Mouse (Mus musculus) adrenal gland (tissue): ENCODE measurements at regions not wholly inside any gene's neighbourhood (a gene's known extent, or its start where the extent isn't known, plus 50 kb on each side); places are given as distances from the start of the nearest gene placed in this dataset.

ENCODE experiments used
- intact Hi-C: fragments of 180-260 bp; cut with DNase I; formaldehyde crosslinking; loops from one replicate; pipeline ENCODE4 v1.15.1; 2025

GRCm38 (mm10) chr10:71485063-71485762 lies 137.7 kb downstream of the Ipmk start:
- intact Hi-C loops = no loop called here

DNA sequence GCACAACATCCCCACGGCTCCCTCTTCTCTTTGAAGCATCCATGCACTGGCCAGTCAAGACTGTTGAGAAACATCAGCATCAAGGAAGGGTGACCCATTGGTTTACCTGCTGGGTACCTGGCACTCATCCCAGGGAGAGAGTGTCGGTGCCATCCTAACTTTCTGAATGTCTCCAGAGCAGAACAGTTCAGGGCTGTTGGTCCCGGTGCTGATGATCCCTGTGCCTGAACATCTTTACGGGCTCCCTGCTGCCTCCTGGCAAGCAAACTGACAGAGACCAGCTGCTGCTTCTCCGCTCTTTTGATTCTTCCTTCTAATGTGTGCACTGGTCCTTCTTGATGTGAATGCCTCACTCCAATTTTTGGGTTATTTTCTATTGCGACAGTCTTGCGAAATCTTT lies 142.2 kb downstream of the Ipmk start:
- intact Hi-C loops = no loop called here

DNA sequence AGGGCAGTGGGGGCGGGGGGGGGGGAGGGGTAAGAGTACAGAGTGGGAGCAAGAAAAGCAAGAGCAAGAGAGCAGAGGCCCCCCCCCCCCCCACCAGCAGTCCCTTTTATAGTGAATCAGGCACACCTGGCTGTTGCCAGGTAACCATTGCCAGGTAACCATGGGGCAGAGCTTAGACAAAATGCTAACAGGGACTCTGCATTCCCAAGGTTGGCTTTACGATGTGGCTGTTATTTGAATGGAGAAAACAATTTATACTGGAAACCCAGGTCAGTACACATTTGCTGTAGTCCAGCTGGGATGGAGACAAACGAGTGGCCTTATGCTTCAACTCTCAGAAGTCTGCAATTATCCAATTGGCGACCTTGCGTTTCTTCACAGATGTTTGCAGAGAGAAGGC lies 154.5 kb downstream of the Ipmk start:
- intact Hi-C loops = no loop called here

GRCm38 (mm10) chr10:71504219-71504618 lies 156.7 kb downstream of the Ipmk start:
- intact Hi-C loops = no loop called here

DNA sequence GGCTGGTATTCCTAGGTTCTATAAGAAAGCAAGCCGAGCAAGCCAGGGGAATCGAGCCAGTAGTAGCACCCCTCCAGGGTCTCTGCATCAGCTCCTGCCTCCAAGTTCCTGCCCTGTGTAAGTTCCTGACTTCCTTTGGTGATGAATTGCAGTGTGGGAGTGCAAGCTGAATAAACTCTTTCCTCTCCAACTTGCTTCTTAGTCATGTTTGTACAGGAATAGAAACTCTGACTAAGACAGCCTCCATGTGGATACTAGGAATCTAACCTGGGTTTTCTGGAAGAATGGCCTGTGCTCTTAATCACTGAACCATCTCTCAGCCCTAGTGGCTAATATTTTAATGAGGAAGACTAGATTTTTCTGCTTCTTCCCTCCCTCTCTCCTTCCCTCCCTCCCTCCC lies 177.7 kb downstream of the Ipmk start:
- intact Hi-C loops = no loop called here

- intact Hi-C loops = no loop called here
Measured at GRCm38 (mm10) chr10:71533759-71534158, 186.2 kb downstream of the Ipmk start.

- intact Hi-C loops = no loop called here
Measured at GRCm38 (mm10) chr10:71545489-71545888, 197.9 kb downstream of the Ipmk start.

- intact Hi-C loops = no loop called here
Measured at GRCm38 (mm10) chr10:71546507-71546906, 198.9 kb downstream of the Ipmk start.

GRCm38 (mm10) chr10:71583716-71584115 lies 236.2 kb downstream of the Ipmk start:
- intact Hi-C loops = no loop called here

DNA sequence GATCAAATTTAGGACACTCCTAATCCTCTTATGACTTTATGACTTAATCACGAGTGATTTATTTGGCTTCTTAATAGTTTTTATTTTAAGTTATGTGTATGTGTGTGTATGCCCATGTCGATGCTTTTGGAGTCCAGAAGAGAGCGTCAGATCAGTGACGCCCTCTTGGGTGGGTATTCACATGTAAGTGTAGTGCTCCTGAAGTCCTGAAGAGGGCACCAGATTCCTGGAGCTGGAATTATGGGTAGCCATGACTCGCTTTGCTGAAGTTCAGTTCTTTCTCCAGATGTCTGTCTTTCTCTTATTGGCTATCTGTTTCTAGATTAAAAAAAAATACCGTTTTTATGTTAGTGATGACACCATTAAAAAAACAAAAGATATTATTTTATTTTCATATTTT lies 251.0 kb downstream of the Ipmk start:
- intact Hi-C loops = no loop called here

DNA sequence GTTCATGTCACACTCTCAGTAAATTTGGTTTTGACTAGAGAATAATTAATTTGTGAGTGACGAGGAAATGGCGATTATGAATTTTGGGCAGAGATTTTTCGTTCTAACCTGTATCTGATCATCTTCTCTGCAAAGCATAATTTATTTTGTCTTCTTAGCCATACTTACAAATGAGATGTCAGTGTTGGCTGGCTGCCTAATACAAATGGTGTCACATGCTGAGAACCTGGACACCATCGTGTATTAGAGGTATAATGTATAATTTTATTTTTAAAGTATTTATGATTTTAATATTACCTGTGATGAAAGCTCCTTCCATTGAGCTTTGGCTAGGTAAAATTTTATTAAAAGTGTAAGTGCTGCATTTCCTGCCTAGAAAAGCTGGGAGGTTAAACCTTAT lies 266.2 kb downstream of the Ipmk start:
- intact Hi-C loops = no loop called here

GRCm38 (mm10) chr10:71617156-71617555 lies 269.6 kb downstream of the Ipmk start:
- intact Hi-C loops = no loop called here

DNA sequence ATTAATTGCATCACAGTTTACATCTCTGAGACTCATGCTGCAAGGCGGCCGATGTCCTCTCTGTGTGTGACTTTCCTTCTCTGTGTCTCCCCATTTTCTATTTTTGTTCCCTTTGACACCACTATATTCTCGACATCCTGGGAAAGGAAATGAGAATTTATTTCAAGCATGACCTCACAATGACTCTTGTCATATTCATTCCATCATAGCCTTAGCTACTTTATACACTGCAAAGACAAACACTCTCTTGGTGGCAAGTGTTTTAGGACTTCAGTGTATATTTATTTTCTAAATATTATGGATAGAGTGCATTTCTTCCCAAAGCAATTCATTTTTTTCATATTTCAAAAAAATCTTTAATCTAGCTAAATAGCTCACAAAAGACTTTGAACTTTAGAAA lies 298.5 kb downstream of the Ipmk start:
- intact Hi-C loops = no loop called here

DNA sequence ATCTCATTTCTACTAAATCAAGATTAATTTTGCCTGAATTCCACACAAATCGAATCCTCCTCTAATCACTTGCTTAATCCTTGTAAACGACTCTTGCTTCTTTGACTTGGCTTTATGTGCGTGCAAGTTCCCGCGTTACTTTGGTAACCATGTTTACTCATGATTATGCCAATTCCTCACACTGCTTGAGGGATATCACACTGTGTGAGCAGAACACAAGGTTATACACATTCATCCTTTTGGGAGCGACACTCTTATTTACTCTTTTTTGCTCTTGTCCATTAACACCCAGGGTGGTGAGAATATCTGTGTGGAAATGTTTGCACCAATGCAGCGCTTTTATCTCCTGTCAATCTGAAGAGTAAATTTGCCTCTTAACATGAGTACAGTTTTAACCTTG lies 310.0 kb downstream of the Ipmk start:
- intact Hi-C loops = no loop called here

DNA sequence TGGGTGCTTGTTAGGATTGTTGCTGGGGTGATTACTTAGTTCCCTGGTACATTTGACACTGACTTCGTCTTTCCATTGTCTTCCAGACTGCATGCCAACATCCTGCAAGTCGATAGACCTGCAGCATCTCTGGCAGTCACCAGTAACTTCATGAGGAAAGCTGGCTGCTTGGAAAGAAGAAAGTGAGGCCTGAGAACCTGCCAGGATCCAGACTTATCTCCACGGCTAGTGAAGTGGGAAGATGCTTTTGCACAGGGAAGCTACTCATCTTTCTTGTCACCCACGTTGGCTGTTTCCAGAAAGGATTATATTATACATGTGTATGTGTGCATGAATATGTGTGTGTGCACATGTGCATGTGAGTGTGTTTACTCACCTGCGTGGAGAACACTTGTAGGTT lies 316.0 kb downstream of the Ipmk start:
- intact Hi-C loops = no loop called here

- intact Hi-C loops = no loop called here
Measured at GRCm38 (mm10) chr10:71667160-71667571, 319.6 kb downstream of the Ipmk start.

DNA sequence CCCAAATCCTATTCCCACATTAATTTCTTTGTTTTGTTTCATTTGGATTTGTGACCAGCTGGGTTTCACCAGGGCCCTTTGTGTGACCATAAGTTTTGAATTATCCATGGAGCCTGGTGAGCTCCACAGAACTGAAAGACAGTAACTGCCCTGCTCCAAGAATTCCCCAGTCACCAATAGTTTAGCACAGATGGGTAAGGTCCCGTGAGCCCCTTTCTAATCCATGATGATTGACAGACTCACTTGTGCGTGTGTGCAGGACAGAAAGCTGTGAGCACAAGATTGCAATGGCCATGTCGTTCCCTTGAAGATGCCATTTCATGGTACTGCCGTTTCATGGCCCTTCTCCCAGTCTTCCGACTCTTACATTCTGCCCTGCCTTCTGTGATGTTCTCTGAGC lies 331.7 kb downstream of the Ipmk start:
- intact Hi-C loops = no loop called here

DNA sequence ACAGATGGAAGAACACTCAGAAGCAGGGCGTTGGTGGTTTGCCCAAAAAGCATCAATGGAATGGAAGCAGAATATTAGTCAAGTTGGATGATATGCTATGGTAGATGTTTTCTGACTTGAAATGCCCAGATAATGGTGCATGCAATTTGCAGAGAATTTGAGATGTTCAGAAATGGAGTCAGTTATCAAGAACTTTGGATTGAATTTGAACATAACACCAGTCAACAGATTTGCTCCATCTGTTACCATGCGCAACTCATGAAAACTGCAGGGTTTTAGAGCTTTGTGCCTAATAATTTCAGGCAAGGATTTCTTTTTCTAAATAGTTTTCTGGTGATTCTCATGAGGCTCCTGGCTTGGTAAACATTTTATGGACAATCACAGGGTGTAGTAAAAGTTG lies 365.9 kb downstream of the Ipmk start:
- intact Hi-C loops = no loop called here

- intact Hi-C loops = no loop called here
Measured at GRCm38 (mm10) chr10:71727746-71728145, 380.2 kb downstream of the Ipmk start.

DNA sequence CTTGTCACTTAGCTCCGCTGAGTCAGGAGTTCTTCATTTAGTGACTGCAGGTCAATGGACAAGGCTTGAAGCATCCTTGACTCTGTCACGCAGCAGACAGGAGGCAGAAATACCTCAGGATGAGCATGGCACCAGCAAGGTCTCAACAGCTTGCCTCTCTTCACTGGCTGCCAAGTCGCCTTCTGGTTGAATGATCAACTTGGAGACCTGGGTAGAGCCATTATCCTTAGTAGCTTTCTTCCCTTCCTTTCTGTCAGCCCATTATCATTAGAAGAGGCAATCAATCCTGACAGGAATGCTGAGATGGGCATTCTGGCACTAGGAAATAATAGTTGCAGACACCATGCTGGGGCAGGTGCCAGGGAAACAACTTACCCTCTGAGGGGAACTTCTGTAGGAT lies 386.3 kb downstream of the Ipmk start:
- intact Hi-C loops = no loop called here

DNA sequence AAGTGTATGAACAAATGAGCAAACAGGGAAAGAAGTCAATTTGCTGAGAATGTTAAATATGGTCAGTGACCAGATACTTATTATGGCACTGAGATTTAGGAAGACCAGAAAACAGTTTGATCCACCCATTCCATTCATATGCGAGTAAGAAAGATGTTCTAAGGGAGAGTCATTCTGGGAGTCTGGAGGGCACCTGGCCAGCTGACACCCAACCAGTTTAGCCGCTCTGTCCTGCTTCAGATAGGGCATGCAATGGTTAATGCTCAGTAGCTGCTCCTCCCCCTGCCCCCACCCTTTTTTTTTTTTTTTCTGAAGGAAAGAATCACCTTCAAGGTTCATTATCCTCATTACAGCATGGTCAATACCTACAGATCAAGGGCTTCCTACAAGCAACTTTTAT lies 386.9 kb downstream of the Ipmk start:
- intact Hi-C loops = no loop called here

DNA sequence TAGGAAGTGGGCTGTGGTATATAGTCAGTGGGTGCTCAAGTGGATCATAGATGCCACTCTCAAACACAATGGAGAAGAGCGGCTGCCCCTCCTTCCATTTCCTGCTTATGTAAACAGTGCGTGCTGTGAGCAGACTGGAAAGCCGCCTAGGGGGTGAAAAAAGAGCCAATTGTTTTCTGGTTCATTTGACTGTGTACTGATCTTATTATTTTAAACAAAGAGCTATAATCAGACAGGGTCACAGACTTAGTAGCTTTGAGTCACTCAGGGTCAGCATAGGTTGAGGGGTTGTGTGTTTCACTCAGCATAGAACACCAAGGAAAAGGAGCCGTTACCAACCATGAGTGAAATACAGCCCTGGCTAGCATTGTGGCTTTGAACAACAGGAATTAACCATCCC lies 390.7 kb downstream of the Ipmk start:
- intact Hi-C loops = no loop called here

DNA sequence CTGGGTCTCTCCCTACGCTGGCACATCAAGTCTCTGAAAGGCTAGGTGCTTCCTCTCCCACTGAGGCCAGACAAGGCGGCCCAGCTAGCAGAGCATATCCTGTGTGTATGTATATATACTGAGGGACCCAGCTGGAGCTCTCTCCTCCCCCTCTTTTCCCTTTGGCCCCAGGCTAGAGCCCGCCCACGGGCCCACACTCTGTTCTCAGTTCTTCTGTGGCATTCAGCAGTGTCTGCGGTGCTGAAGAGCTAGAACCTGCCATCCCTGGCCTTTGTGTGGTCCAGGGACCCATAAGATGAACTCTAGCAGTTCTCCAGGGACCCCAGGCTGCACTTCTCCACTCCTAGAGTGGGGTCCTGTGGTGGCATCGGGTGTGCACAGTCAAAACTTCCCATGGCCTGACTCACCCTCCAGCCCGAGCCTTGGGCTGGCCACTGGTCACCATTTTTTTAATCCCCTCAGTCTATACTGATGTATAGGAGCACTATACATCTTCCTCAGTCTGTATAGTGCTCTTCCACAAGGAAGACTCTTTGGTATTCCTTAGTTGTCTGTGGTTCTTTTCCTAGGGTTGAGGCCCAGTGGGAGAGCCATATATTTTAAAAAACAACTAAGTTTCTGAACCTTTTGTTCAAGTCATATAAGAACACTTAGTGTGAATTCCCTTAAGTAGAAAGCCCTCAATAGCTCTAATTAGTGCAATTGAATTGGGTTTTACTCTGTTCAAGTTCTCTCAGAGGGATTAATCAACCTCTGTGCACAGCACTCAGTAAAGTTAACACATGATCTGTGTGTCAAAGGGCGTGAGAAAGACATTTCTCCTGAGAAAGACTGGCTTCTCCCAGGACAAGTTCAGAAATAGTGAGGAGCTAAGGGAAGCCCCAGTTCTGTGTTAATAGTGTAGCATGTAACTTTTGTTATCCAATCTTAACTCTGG lies 401.3 kb downstream of the Ipmk start:
- intact Hi-C loops = no loop called here
